Mouse (Mus musculus): Measurements from ENCODE around the gene Ivns1abp.
"Not testable (repeated sequence)": the region's sequence is repeated elsewhere in the genome, so short reads cannot be mapped to it uniquely, and the experiment has no call there.

Ivns1abp gene

GRCm38 (mm10) chr1:151341321-151342044, 2.8 kb upstream of the Ivns1abp start:
- no peak for DNase-seq (ENCODE audit: low spot score in 2 of 2)

- no peak for DNase-seq (ENCODE audit: low spot score in 2 of 2)
These were observed 2.0 kb upstream of the Ivns1abp start for GRCm38 (mm10) chr1:151342311-151342710.

GRCm38 (mm10) chr1:151342968-151343367, 1.3 kb upstream of the Ivns1abp start:
- DNase-seq (ENCODE audit: low spot score in 2 of 2), result no peak

- no peak for DNase-seq (ENCODE audit: low spot score in 2 of 2)
These were observed 550 bp upstream of the Ivns1abp start for GRCm38 (mm10) chr1:151343571-151344282.

GRCm38 (mm10) chr1:151345109-151345862, 1.0 kb downstream of the Ivns1abp start:
- peak; percentile 97 to 99 for DNase-seq (ENCODE audit: low spot score in 2 of 2)

- no peak for DNase-seq (ENCODE audit: low spot score in 2 of 2)
These were observed 1.6 kb downstream of the Ivns1abp start for GRCm38 (mm10) chr1:151345863-151346195.

- no peak for DNase-seq (ENCODE audit: low spot score in 2 of 2)
These were observed 2.4 kb downstream of the Ivns1abp start for GRCm38 (mm10) chr1:151346681-151347127.

- not testable (repeated sequence) for DNase-seq (ENCODE audit: low spot score in 2 of 2)
These were observed 4.0 kb downstream of the Ivns1abp start for GRCm38 (mm10) chr1:151348293-151348692.

GRCm38 (mm10) chr1:151352911-151353310, 8.6 kb downstream of the Ivns1abp start:
- DNase-seq (ENCODE audit: low spot score in 2 of 2), result peak in 1 of 2 experiments; percentile 34

GRCm38 (mm10) chr1:151355994-151356393, 11.7 kb downstream of the Ivns1abp start:
- no peak for DNase-seq (ENCODE audit: low spot score in 2 of 2)

GRCm38 (mm10) chr1:151359374-151359773, 15.1 kb downstream of the Ivns1abp start:
- DNase-seq (ENCODE audit: low spot score in 2 of 2), result no peak

- no peak for DNase-seq (ENCODE audit: low spot score in 2 of 2)
These were observed 22.8 kb downstream of the Ivns1abp start for GRCm38 (mm10) chr1:151366944-151367605.

GRCm38 (mm10) chr1:151367721-151368324, 23.5 kb downstream of the Ivns1abp start:
- no peak for DNase-seq (ENCODE audit: low spot score in 2 of 2)

GRCm38 (mm10) chr1:151368444-151368843, 24.2 kb downstream of the Ivns1abp start:
- DNase-seq (ENCODE audit: low spot score in 2 of 2), result no peak

- DNase-seq (ENCODE audit: low spot score in 2 of 2), result no peak
These were observed 26.3 kb downstream of the Ivns1abp start for GRCm38 (mm10) chr1:151370573-151370972.

GRCm38 (mm10) chr1:151371543-151371942, 27.3 kb downstream of the Ivns1abp start:
- no peak for DNase-seq (ENCODE audit: low spot score in 2 of 2)

- DNase-seq (ENCODE audit: low spot score in 2 of 2), result no peak
These were observed 28.5 kb downstream of the Ivns1abp start for GRCm38 (mm10) chr1:151372823-151373222.

- DNase-seq (ENCODE audit: low spot score in 2 of 2), result no peak
These were observed 33.1 kb downstream of the Ivns1abp start for GRCm38 (mm10) chr1:151377353-151377752.

- no peak for DNase-seq (ENCODE audit: low spot score in 2 of 2)
These were observed 45.8 kb downstream of the Ivns1abp start for GRCm38 (mm10) chr1:151390029-151390428.

GRCm38 (mm10) chr1:151409827-151410226, 65.5 kb downstream of the Ivns1abp start:
- DNase-seq (ENCODE audit: low spot score in 2 of 2), result no peak

Data from right cerebral cortex, postnatal 10 days (tissue).